Mouse (Mus musculus): ENCODE measurements around the gene Slc7a8. TPM values are rescaled to one million over a fixed set of nuclear protein-coding genes. Genes with fewer than 3 reads are reported as not detected.
A peak's percentile ranks its signal among the peaks of the same experiment; 100 is the strongest.

The Slc7a8 gene
- total RNA-seq, 2 experiments from 2014 or later = 6.5 to 8.8 TPM

- DNase-seq (ENCODE audit: low spot score in 2 of 2) = peak in 1 of 2 experiments; percentile 6
Observed at GRCm38 (mm10) chr14:54703207-54703606, 78.5 kb downstream of the Slc7a8 start.

GRCm38 (mm10) chr14:54701298-54701697 is 80.4 kb downstream of the Slc7a8 start:
- peak; percentile 54 to 80 for DNase-seq (ENCODE audit: low spot score in 2 of 2)

- DNase-seq (ENCODE audit: low spot score in 2 of 2) = no peak
Observed at GRCm38 (mm10) chr14:54699586-54699985, 82.2 kb downstream of the Slc7a8 start.

GRCm38 (mm10) chr14:54698733-54699132 is 83.0 kb downstream of the Slc7a8 start, which contains the start of gene Gm29776:
Gene Gm29776, minus strand, starts transcription at chr14:54698833.
- no peak for DNase-seq (ENCODE audit: low spot score in 2 of 2)

GRCm38 (mm10) chr14:54696752-54697151 is 85.0 kb downstream of the Slc7a8 start:
- DNase-seq (ENCODE audit: low spot score in 2 of 2) = no peak

- no peak for DNase-seq (ENCODE audit: low spot score in 2 of 2)
Observed at GRCm38 (mm10) chr14:54695042-54695441, 86.7 kb downstream of the Slc7a8 start.

GRCm38 (mm10) chr14:54687251-54687650 is 94.5 kb downstream of the Slc7a8 start:
- no peak for DNase-seq (ENCODE audit: low spot score in 2 of 2)

- peak; percentile 100 for DNase-seq (ENCODE audit: low spot score in 2 of 2)
Observed at GRCm38 (mm10) chr14:54686522-54687143, 95.1 kb downstream of the Slc7a8 start, which contains the start of gene Acin1. Gene Acin1, minus strand, starts transcription at chr14:54686931.

- peak in 1 of 2 experiments; percentile 57 for DNase-seq (ENCODE audit: low spot score in 2 of 2)
Observed at GRCm38 (mm10) chr14:54686063-54686521, 95.7 kb downstream of the Slc7a8 start, which contains the start of gene 1700123O20Rik. Gene 1700123O20Rik, plus strand, starts transcription at chr14:54686216.

- no peak for DNase-seq (ENCODE audit: low spot score in 2 of 2)
Observed at GRCm38 (mm10) chr14:54685471-54685870, 96.3 kb downstream of the Slc7a8 start.

- no peak for DNase-seq (ENCODE audit: low spot score in 2 of 2)
Observed at GRCm38 (mm10) chr14:54682396-54682795, 99.3 kb downstream of the Slc7a8 start.

GRCm38 (mm10) chr14:54678657-54679304 is 103.0 kb downstream of the Slc7a8 start:
- no peak for DNase-seq (ENCODE audit: low spot score in 2 of 2)

GRCm38 (mm10) chr14:54676290-54676689 is 105.5 kb downstream of the Slc7a8 start:
- no peak for DNase-seq (ENCODE audit: low spot score in 2 of 2)

- no peak for DNase-seq (ENCODE audit: low spot score in 2 of 2)
Observed at GRCm38 (mm10) chr14:54674317-54674716, 107.4 kb downstream of the Slc7a8 start.

Other genes starting within 250 kb of the Slc7a8 start
- gene Haus4, start 227.3 kb downstream of the Slc7a8 start, total RNA-seq (2021) = 10 to 100 TPM; 18.1 to 21.2 TPM
- 10 to 100 TPM; 14.6 to 15.8 TPM for gene Ajuba, start 204.4 kb downstream of the Slc7a8 start, total RNA-seq (2021)
- 1 to 10 TPM; 4.3 to 6.8 TPM for gene 4931414P19Rik, start 176.0 kb downstream of the Slc7a8 start, total RNA-seq (2021)
- gene Psmb5, start 163.9 kb downstream of the Slc7a8 start, total RNA-seq (2021) = 100 to 1,000 TPM; 173 to 176 TPM
- gene Psmb11, start 160.5 kb downstream of the Slc7a8 start, total RNA-seq (2021) = not detected
- gene Gm17606, start 141.0 kb downstream of the Slc7a8 start, total RNA-seq (2021) = not detected
- gene Cdh24, start 140.6 kb downstream of the Slc7a8 start, total RNA-seq (2021) = 1 to 10 TPM; 3.2 to 3.5 TPM
- gene 1700123O20Rik, start 95.7 kb downstream of the Slc7a8 start, total RNA-seq (2021) = 10 to 100 TPM; 25.4 to 27.1 TPM
- gene Acin1, start 95.0 kb downstream of the Slc7a8 start, total RNA-seq (2021) = 100 to 1,000 TPM; 134 to 165 TPM
- gene Gm29776, start 83.1 kb downstream of the Slc7a8 start, total RNA-seq (2021) = under 1 TPM in 1 of 2 experiments, not detected in 1; 0.16 TPM
- not detected for gene Cebpe, start 69.8 kb downstream of the Slc7a8 start, total RNA-seq (2021)
- not detected for gene Rnf212b, start 32.2 kb upstream of the Slc7a8 start, total RNA-seq (2021)
- gene Homez, start 89.0 kb upstream of the Slc7a8 start, total RNA-seq (2021) = 1 to 10 TPM; 8.0 to 9.3 TPM
- 1 to 10 TPM; 8.1 to 9.2 TPM for gene Ppp1r3e, start 95.6 kb upstream of the Slc7a8 start, total RNA-seq (2021)
- 10 to 100 TPM; 35.4 to 38.7 TPM for gene Bcl2l2, start 101.4 kb upstream of the Slc7a8 start, total RNA-seq (2021)
- gene Gm20521, start 101.5 kb upstream of the Slc7a8 start, total RNA-seq (2021) = 1 to 10 TPM; 2.3 to 4.1 TPM
- 100 to 1,000 TPM; 120 to 149 TPM for gene Pabpn1, start 110.6 kb upstream of the Slc7a8 start, total RNA-seq (2021)
- gene Slc22a17, start 131.2 kb upstream of the Slc7a8 start, total RNA-seq (2021) = 10 to 100 TPM; 22.5 to 27.5 TPM
- gene Efs, start 144.2 kb upstream of the Slc7a8 start, total RNA-seq (2021) = 10 to 100 TPM; 31.1 to 32.4 TPM
- not detected for gene Il25, start 150.7 kb upstream of the Slc7a8 start, total RNA-seq (2021)
- gene Cmtm5, start 154.3 kb upstream of the Slc7a8 start, total RNA-seq (2021) = 1 to 10 TPM; 3.8 to 4.1 TPM
- 100 to 1,000 TPM; 112 to 118 TPM for gene Myh6, start 185.0 kb upstream of the Slc7a8 start, total RNA-seq (2021)
- gene Gm17428, start 195.0 kb upstream of the Slc7a8 start, total RNA-seq (2021) = not detected
- gene Myh7, start 212.7 kb upstream of the Slc7a8 start, total RNA-seq (2021) = 100 to 1,000 TPM; 492 to 506 TPM
- gene Ngdn, start 233.5 kb upstream of the Slc7a8 start, total RNA-seq (2021) = 10 to 100 TPM; 29.2 to 32.7 TPM